Mouse (Mus musculus) thymus, postnatal 14 days (tissue): ENCODE results near the gene Ssxa1.
"Not testable (repeated sequence)": the region's sequence is repeated elsewhere in the genome, so short reads cannot be mapped to it uniquely, and the experiment has no call there.

Experiments used
- DNase-seq: peaks from one replicate; pipeline ENCODE4 v3.0.0; 2021

Gene Ssxa1

GRCm38 (mm10) chrX:21115520-21115919 lies at the start of gene Ssxa1:
Gene Ssxa1 (plus strand): TSS chrX:21115820.
- no peak for DNase-seq

GRCm38 (mm10) chrX:21068106-21068505 lies 47.5 kb upstream of the Ssxa1 start, which contains the start of gene Spaca5:
Gene Spaca5 (plus strand): TSS chrX:21068406.
- DNase-seq, result no peak

- no peak for DNase-seq
Measured at GRCm38 (mm10) chrX:21088645-21088982, 27.0 kb upstream of the Ssxa1 start.

- peak; percentile 62 for DNase-seq
Measured at GRCm38 (mm10) chrX:21088983-21089866, 26.4 kb upstream of the Ssxa1 start, which contains the start of gene Zfp300. Gene Zfp300 (minus strand): TSS chrX:21089527.

- no peak for DNase-seq
Measured at GRCm38 (mm10) chrX:21089867-21090239, 25.8 kb upstream of the Ssxa1 start.

- not testable (repeated sequence) for DNase-seq
Measured at GRCm38 (mm10) chrX:21146675-21147074, 31.1 kb downstream of the Ssxa1 start.
